Mouse (Mus musculus) bone marrow macrophage, adult 2 months (primary cell): ENCODE data around the gene Ppp2r3a.

Experiments
- CTCF ChIP-seq: IDR thresholded peaks from 2 replicates; pipeline ENCODE4 v1.5.1; 2012; ENCODE audit warnings: low read depth, mild to moderate bottlenecking, low read length, moderate library complexity
- POLR2A ChIP-seq: IDR thresholded peaks from 2 replicates; pipeline ENCODE4 v1.6.1; 2012; ENCODE audit warnings: mild to moderate bottlenecking, low read depth, low read length, borderline replicate concordance

DNA sequence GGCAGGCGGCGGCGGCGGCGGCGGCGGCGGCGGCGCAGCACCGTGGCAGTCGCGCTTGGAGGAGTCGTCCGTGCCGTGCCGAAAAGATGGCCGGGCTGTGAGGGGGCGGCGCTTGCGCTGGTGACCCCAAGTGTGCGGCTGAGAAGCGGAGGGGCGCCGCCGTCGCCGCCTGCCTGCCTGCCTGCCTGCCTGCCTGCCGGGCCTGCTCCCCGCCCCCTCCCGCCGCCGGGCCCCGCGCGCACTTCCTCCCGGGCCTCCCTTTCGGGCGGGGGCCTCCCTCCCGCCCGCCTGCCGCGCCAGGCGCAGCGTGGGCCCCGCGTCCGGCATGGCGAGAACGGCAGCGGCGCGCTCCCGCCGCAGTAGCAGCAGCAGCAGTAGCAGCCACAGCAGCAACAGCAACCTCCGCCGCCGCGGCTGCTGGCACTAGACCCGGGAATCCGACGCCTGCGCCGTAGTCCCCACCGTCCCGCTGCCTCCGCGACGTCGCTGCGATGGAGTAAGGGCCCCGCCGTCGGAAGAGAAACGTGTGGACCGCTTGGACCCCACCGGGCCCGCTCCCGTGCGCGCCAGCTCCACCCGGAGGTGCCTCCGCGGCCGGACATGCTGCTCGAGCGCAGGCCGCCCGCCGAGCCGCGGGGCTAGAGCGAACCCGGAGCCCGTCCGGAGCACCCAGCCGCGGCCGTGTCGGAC, 177.1 kb downstream of the Ppp2r3a start:
- TF ChIP-seq CTCF (no peak), POLR2A (no peak)
